Mouse (Mus musculus) embryonic facial prominence, embryonic 13.5 days (tissue): ENCODE measurements around the gene Serpina3i. TPM values are rescaled to one million over a fixed set of nuclear protein-coding genes. Genes with fewer than 3 reads are reported as not detected.

ENCODE experiments used
- ATAC-seq: fragments of 200-750 bp; cut with Nextera tagmentation; 2 replicates; pipeline ENCODE4 v1.8.0; 2017; ENCODE audit warnings: low read depth; ENCODE audit not compliant: insufficient number of reproducible peaks, insufficient read depth, low FRiP score, low TSS enrichment
- H3K27ac ChIP-seq: fragments of 300-500 bp; sonication (generic); 2 replicates; pipeline ENCODE4 v1.5.1; 2015; ENCODE audit warnings: moderate library complexity, mild to moderate bottlenecking, inconsistent platforms
- H3K27me3 ChIP-seq: fragments of 300-500 bp; sonication (generic); 2 replicates; pipeline ENCODE4 v1.6.1; 2015; ENCODE audit warnings: mild to moderate bottlenecking, inconsistent platforms
- H3K36me3 ChIP-seq: fragments of 300-500 bp; sonication (generic); 2 replicates; pipeline ENCODE4 v1.6.1; 2015; ENCODE audit warnings: mild to moderate bottlenecking, inconsistent platforms
- H3K4me1 ChIP-seq: fragments of 300-500 bp; sonication (generic); 2 replicates; pipeline ENCODE4 v1.6.1; 2015; ENCODE audit warnings: inconsistent platforms
- H3K4me2 ChIP-seq: fragments of 300-500 bp; sonication (generic); 2 replicates; pipeline ENCODE4 v1.6.1; 2015; ENCODE audit warnings: moderate library complexity, mild to moderate bottlenecking, inconsistent platforms
- H3K4me3 ChIP-seq: fragments of 300-500 bp; sonication (generic); 2 replicates; pipeline ENCODE4 v1.5.1; 2015; ENCODE audit warnings: mild to moderate bottlenecking, inconsistent platforms
- H3K9ac ChIP-seq: fragments of 300-500 bp; sonication (generic); 2 replicates; pipeline ENCODE4 v1.6.1; 2015; ENCODE audit warnings: mild to moderate bottlenecking, inconsistent platforms
- H3K9me3 ChIP-seq: fragments of 300-500 bp; sonication (generic); 2 replicates; pipeline ENCODE4 v1.6.1; 2016; ENCODE audit warnings: inconsistent platforms
- WGBS: fragments of 180-500 bp; shearing (Covaris S2); methylation state at CpG from one replicate; pipeline ENCODE4 v1.1.7; 2015; ENCODE audit warnings: mixed read lengths; 5-methylcytosine and 5-hydroxymethylcytosine counted together
- polyA plus RNA-seq: library from polyadenylated mRNA; unstranded; fragments of >200 nt; fragmentation: Nextera tagmentation; extraction: Ambion mirVana; gene quantifications from 2 replicates; pipeline ENCODE4 v1.2.1, GENCODE M21; 2015

The Serpina3i gene
- polyA plus RNA-seq, 1 experiment from 2014 or later = 0.21 TPM

DNA sequence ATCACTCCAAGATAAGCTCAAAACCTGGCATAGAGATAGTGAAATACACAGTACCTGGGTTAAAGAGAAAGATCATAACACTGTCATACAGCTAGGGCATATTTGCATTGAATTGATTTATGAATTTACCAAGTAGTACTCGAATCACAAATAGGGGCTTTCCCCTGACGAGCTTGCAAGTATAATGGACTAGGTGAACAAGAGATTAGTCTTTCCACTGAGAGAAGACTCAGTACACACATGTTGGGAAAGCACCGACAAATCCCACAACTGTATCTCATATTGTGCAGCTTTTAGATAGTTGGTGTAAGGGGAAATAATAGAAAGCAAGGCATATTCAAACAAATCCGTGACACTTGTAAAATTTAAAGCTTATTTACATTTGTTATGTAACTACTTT lies 43.1 kb downstream of the Serpina3i start:
- no peaks in the 10 kb centered on the region for H3K27me3 ChIP-seq
- H3K4me3 ChIP-seq = no peak overlapping the region
- 82% methylated on average over 4 of the region's 4 CpGs for WGBS

DNA sequence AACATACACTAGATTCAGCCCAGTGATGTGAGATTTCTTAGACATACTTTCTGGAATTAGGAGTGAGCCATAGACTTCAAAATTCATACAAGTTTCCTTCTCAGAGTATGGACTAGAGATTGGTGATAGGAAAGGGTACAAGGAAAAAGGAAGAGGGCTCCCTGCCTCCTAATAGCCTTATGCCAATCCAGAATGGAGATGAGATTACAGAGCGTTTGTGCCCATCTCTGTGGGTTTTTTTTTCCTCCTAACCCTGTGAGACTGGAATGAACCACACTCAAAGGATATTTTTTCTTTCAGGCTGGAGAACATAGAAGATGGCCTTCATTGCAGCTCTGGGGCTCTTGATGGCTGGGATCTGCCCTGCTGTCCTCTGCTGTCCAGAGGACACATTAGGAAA lies 51.3 kb downstream of the Serpina3i start, which contains the start of gene Serpina3j:
Gene Serpina3j (plus strand): TSS at position 301 of the 400 bp plus-strand sequence.
- Histone ChIP-seq H3K27ac (no peak within 1 kb of the TSS), H3K4me1 (no peaks in the 10 kb centered on the region), H3K4me3 (no peak within 1 kb of the TSS), H3K9ac (no peak within 1 kb of the TSS), H3K27me3 (no peaks in the 10 kb centered on the region), H3K36me3 (no peaks in the 10 kb centered on the region), H3K9me3 (peaks cover 3% of the 10 kb centered on the region; the same call in 1 of the 2 replicates), H3K4me2 (no peak within 1 kb of the TSS)
- no peak for ATAC-seq
- 81% methylated on average over 1 of the region's 1 CpGs for WGBS

More for the DNA sequence above, 43.1 kb downstream of the Serpina3i start:
- ATAC-seq = no peak
- Histone ChIP-seq H3K9ac (no peak overlapping the region), H3K9me3 (peaks cover 1% of the 10 kb centered on the region; the same call in 1 of the 2 replicates), H3K27ac (no peak overlapping the region), H3K4me2 (no peak overlapping the region), H3K36me3 (no peaks in the 10 kb centered on the region), H3K4me1 (no peaks in the 10 kb centered on the region)

Other genes starting within 250 kb of the Serpina3i start
- 0.08 TPM in 1 of 2 replicates, not detected in the other for gene Serpina9, start 249.4 kb upstream of the Serpina3i start, polyA plus RNA-seq
- gene Serpina12, start 218.7 kb upstream of the Serpina3i start, polyA plus RNA-seq = not detected in 2 replicates
- not detected in 2 replicates for gene Serpina5, start 162.0 kb upstream of the Serpina3i start, polyA plus RNA-seq
- gene Serpina3a, start 150.4 kb upstream of the Serpina3i start, polyA plus RNA-seq = not detected in 2 replicates
- gene Serpina3b, start 135.1 kb upstream of the Serpina3i start, polyA plus RNA-seq = not detected in 2 replicates
- not detected in 2 replicates for gene Serpina3c, start 109.3 kb upstream of the Serpina3i start, polyA plus RNA-seq
- gene Serpina3f, start 48.6 kb upstream of the Serpina3i start, polyA plus RNA-seq = not detected in 2 replicates
- gene Serpina3g, start 26.9 kb upstream of the Serpina3i start, polyA plus RNA-seq = 0.84 and 1.0 TPM in 2 replicates
- not detected in 2 replicates for gene Serpina3j, start 51.4 kb downstream of the Serpina3i start, polyA plus RNA-seq
- not detected in 2 replicates for gene Serpina3k, start 75.4 kb downstream of the Serpina3i start, polyA plus RNA-seq
- not detected in 2 replicates for gene Serpina3m, start 75.4 kb downstream of the Serpina3i start, polyA plus RNA-seq
- 0.45 TPM in 1 of 2 replicates, not detected in the other for gene Serpina3n, start 143.6 kb downstream of the Serpina3i start, polyA plus RNA-seq
- gene Gsc, start 210.2 kb downstream of the Serpina3i start, polyA plus RNA-seq = 19.0 and 22.0 TPM in 2 replicates